9 mouse cellular contexts compared by ENCODE assay signal in the genomic region with DNA sequence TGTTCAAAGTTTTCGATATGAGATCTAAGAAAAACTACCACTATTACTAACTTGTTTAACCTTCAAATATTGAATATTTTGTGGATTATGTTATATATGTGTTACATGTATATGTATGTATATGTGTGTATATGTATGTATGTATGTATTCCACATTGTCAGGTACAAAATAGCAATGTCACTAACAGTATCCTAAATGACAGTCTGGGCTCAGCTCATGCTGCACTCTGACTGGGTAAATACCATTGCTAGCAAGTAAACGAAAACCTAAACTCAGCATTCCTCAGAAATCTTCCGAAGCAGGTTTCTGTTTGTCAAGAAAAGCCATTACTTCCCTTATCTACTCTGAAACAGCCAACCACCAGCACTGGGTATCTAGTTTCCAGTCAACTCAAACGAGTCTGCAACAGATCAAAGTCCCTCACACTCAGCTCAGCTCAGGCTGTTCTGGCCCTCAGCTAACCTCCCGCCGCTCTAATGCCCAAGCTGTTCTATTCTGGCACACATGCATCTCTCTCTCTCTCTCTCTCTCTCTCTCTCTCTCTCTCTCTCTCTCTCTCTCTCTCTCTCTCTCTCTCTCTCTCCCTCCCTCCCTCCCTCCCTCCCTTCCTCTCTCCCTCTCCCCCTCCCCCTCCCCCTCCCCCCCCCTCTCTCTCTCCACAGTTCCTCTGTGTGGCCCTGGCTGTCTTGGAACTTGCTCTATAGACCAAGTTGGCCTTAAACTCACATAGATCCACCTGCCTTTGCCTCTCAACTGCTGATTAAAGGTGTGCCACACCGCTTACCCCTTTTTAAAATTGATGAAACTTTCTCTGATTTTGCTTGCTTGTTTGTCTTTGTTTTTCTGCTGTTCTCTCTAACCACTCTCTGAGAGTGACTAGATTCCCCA. TPM values are rescaled to one million over a fixed set of nuclear protein-coding genes. Genes with fewer than 3 reads are reported as not detected.
DNase-seq lines count a peak whose midpoint lies in the region; ATAC-seq and TF ChIP-seq lines count a peak whose summit lies in the region.
"Had no signal": no experiment of that assay in that cellular context is flagged by ENCODE, and none has a peak within 500 bp of the region (broad histone marks: within the 10 kb centered on the region; RNA-seq: fewer than 3 reads in every experiment).

No protein-coding gene starts in this region.

- peak overlapping the region; percentile 37 for H3K4me2 ChIP-seq in liver, embryonic 11.5 days
- H3K4me2 ChIP-seq: embryonic facial prominence, embryonic 13.5 days had no signal

- peaks cover 0 to 20% of the 10 kb centered on the region in 2 experiments; a peak in 2 of 4 replicates for H3K36me3 ChIP-seq in MEL (ENCODE audit: control insufficient read depth in 1 of 2, insufficient read depth in 2 of 2, low read length in 2 of 2)
- H3K36me3 ChIP-seq in liver, embryonic 11.5 days (ENCODE audit: control insufficient read depth, insufficient read depth, low read length) = no peaks in the 10 kb centered on the region
- H3K36me3 ChIP-seq: embryonic facial prominence, embryonic 13.5 days had no signal

- peak; percentile 4 to 26 for DNase-seq in cerebellum, postnatal 14 days
- no peak for DNase-seq in cerebellum, postnatal 36 days
- peak; percentile 90 for DNase-seq in MEL (ENCODE audit: low read depth, low spot score)
- peak; percentile 22 for DNase-seq in heart, postnatal 4 days
- DNase-seq in liver, embryonic 11.5 days (ENCODE audit: low spot score) = peak; percentile 64
- DNase-seq in left cerebral cortex, adult 18-20 months (ENCODE audit: low spot score in 2 of 2) = no peak
- DNase-seq in frontal cortex, postnatal 14 days (ENCODE audit: low spot score in 2 of 2) = no peak
- DNase-seq in natural killer cell, adult 2 months (ENCODE audit: low spot score in 2 of 2) = no peak

- peak overlapping the region; percentile 37 to 61 for H3K4me3 ChIP-seq in MEL (ENCODE audit: control insufficient read depth in 1 of 2, insufficient read depth in 1 of 2, low read depth in 2 of 2, low read length in 2 of 2)
- no peak overlapping the region for H3K4me3 ChIP-seq in liver, embryonic 11.5 days (ENCODE audit: low read depth, low read length)
- H3K4me3 ChIP-seq: embryonic facial prominence, embryonic 13.5 days had no signal

- 18% methylated on average over 7 of the region's 7 CpGs for WGBS in liver, embryonic 11.5 days

- peaks cover 7 to 12% of the 10 kb centered on the region in 2 experiments for H3K4me1 ChIP-seq in MEL (ENCODE audit: control insufficient read depth in 1 of 2, insufficient read depth in 2 of 2, low read length in 2 of 2)
- peaks cover 14% of the 10 kb centered on the region for H3K4me1 ChIP-seq in liver, embryonic 11.5 days (replicated peaks; ENCODE audit: control insufficient read depth, insufficient read depth, low read length)
- H3K4me1 ChIP-seq: embryonic facial prominence, embryonic 13.5 days had no signal

- H3K9ac ChIP-seq in MEL (ENCODE audit: control insufficient read depth, low read depth, low read length, poor library complexity, severe bottlenecking) = peak overlapping the region; percentile 39
- no peak overlapping the region for H3K9ac ChIP-seq in liver, embryonic 11.5 days (ENCODE audit: low read depth, low read length)
- H3K9ac ChIP-seq: embryonic facial prominence, embryonic 13.5 days had no signal

- H3K9me3 ChIP-seq in MEL (replicated peaks; ENCODE audit: insufficient read depth, low read length) = no peaks in the 10 kb centered on the region
- H3K9me3 ChIP-seq in liver, embryonic 11.5 days (ENCODE audit: control insufficient read depth, low read length) = no peaks in the 10 kb centered on the region
- H3K9me3 ChIP-seq: embryonic facial prominence, embryonic 13.5 days had no signal

- H3K27ac ChIP-seq in MEL (ENCODE audit: control insufficient read depth, low read depth, low read length) = peak overlapping the region; percentile 53
- peak overlapping the region; percentile 28 for H3K27ac ChIP-seq in liver, embryonic 11.5 days (ENCODE audit: low read depth, low read length)
- H3K27ac ChIP-seq: embryonic facial prominence, embryonic 13.5 days had no signal

- no peak for TF ChIP-seq RAD21 in MEL (IDR thresholded peaks at IDR 0.05; ENCODE audit: low read depth, low read length)

- peak; percentile 100 for ATAC-seq in liver, embryonic 11.5 days (replicated peaks; ENCODE audit: low FRiP score)

- 0 out of 4 replicates have a peak, but pooled peaks of 1 of the 2 experiments have one; percentile 24 for TF ChIP-seq POLR2A in MEL (IDR thresholded peaks at IDR 0.05; ENCODE audit: control insufficient read depth in 1 of 2, insufficient read depth in 1 of 2, low read depth in 1 of 2, low read length in 2 of 2, poor library complexity in 1 of 2)

- peak; percentile 91 to 92 for TF ChIP-seq EP300 in MEL (IDR thresholded peaks at IDR 0.05; ENCODE audit: low read depth in 1 of 2, low read length in 2 of 2)

- H3K27me3 ChIP-seq in MEL (ENCODE audit: control insufficient read depth in 1 of 2, insufficient read depth in 2 of 2, low read length in 2 of 2) = no peaks in the 10 kb centered on the region
- no peaks in the 10 kb centered on the region for H3K27me3 ChIP-seq in liver, embryonic 11.5 days (replicated peaks; ENCODE audit: control insufficient read depth, insufficient read depth, low read length)
- H3K27me3 ChIP-seq: embryonic facial prominence, embryonic 13.5 days had no signal

- no peak for TF ChIP-seq CTCF in MEL (IDR thresholded peaks at IDR 0.05 in 2 of 3, conservative IDR thresholded peaks at IDR 0.05 in 1 of 3; ENCODE audit: control insufficient read depth in 1 of 3, insufficient read depth in 1 of 3, low read depth in 2 of 3, low read length in 3 of 3, poor library complexity in 1 of 3, severe bottlenecking in 1 of 3)

- no peaks in the 10 kb centered on the region for H3K79me2 ChIP-seq in MEL (ENCODE audit: control insufficient read depth, insufficient read depth, low read length, poor library complexity)

TF ChIP-seq in MEL, 35 proteins besides CTCF, POLR2A, EP300 and RAD21 (continues in another document):
- TF ChIP-seq MAZ (IDR thresholded peaks at IDR 0.05; ENCODE audit: low read depth, low read length) (peak; percentile 54), MAX (IDR thresholded peaks at IDR 0.05; ENCODE audit: low read length) (peak; percentile 59; the same call in 1 of the 2 replicates), MAFK (IDR thresholded peaks at IDR 0.05; ENCODE audit: borderline replicate concordance, low read depth, low read length) (peak; percentile 73), MXI1 (IDR thresholded peaks at IDR 0.05; ENCODE audit: low read depth, low read length) (peak; percentile 40; the same call in 1 of the 2 replicates), ZC3H11A (IDR thresholded peaks at IDR 0.05; ENCODE audit: low read depth, low read length) (no peak), RCOR1 (IDR thresholded peaks at IDR 0.05; ENCODE audit: low read depth, low read length) (peak; percentile 67), SMC3 (IDR thresholded peaks at IDR 0.05; ENCODE audit: low read depth, low read length) (no peak), E2F4 (IDR thresholded peaks at IDR 0.05; ENCODE audit: borderline replicate concordance, low read depth, low read length) (no peak), JUND (IDR thresholded peaks at IDR 0.05; ENCODE audit: low read depth, low read length) (peak; percentile 68; the same call in 1 of the 2 replicates), ZMIZ1 (IDR thresholded peaks at IDR 0.05; ENCODE audit: low read depth, low read length) (0 out of 2 replicates have a peak, but pooled peaks have one; percentile 35), ELF1 (IDR thresholded peaks at IDR 0.05; ENCODE audit: low read depth, low read length) (no peak), USF1 (IDR thresholded peaks at IDR 0.05; ENCODE audit: low read depth, low read length) (no peak), SIN3A (IDR thresholded peaks at IDR 0.05; ENCODE audit: low read length) (peak; percentile 60), ZKSCAN1 (IDR thresholded peaks at IDR 0.05; ENCODE audit: low read depth, low read length) (no peak), KAT2A (conservative IDR thresholded peaks at IDR 0.05; ENCODE audit: low read depth, low read length) (no peak), NRF1 (IDR thresholded peaks at IDR 0.05; ENCODE audit: insufficient read depth, low read depth, low read length, poor library complexity, severe bottlenecking) (no peak), TAL1 (IDR thresholded peaks at IDR 0.05; ENCODE audit: low read length) (peak; percentile 87), POLR2AphosphoS2 (IDR thresholded peaks at IDR 0.05; ENCODE audit: low read length) (no peak), GABPA (IDR thresholded peaks at IDR 0.05; ENCODE audit: low read depth, low read length) (no peak), GATA1 (IDR thresholded peaks at IDR 0.05; ENCODE audit: low read depth, low read length) (peak; percentile 95), UBTF (IDR thresholded peaks at IDR 0.05; ENCODE audit: borderline replicate concordance, insufficient read depth, low read depth, low read length) (no peak), ZNF384 (IDR thresholded peaks at IDR 0.05; ENCODE audit: low read depth, low read length) (no peak), MYC (IDR thresholded peaks at IDR 0.05; ENCODE audit: low read depth, low read length) (0 out of 2 replicates have a peak, but pooled peaks have one; percentile 50), USF2 (IDR thresholded peaks at IDR 0.05; ENCODE audit: borderline replicate concordance in 1 of 2, insufficient read depth in 1 of 2, low read depth in 1 of 2, low read length in 2 of 2) (no peak), ETS1 (IDR thresholded peaks at IDR 0.05; ENCODE audit: low read depth, low read length) (peak; percentile 77), CHD2 (IDR thresholded peaks at IDR 0.05; ENCODE audit: low read length) (no peak), POLR2AphosphoS5 (IDR thresholded peaks at IDR 0.05; ENCODE audit: borderline replicate concordance, low read depth, low read length) (no peak), BHLHE40 (IDR thresholded peaks at IDR 0.05; ENCODE audit: borderline replicate concordance, low read depth, low read length) (no peak), NELFE (IDR thresholded peaks at IDR 0.05; ENCODE audit: low read depth, low read length) (no peak), MYB (IDR thresholded peaks at IDR 0.05; ENCODE audit: low read depth, low read length) (peak; percentile 78), TBP (IDR thresholded peaks at IDR 0.05; ENCODE audit: low read depth, low read length) (peak; percentile 50; the same call in 1 of the 2 replicates), TCF12 (IDR thresholded peaks at IDR 0.05; ENCODE audit: low read depth, low read length) (peak; percentile 91)

RNA-seq across cellular contexts. Expression of a gene that starts 9.5 kb away (rescaled TPM):
- 56.9 and 59.8 TPM in 2 replicates for total RNA-seq in MEL (2012; rRNA removed)
- polyA plus RNA-seq in MEL (2012; ENCODE audit: insufficient read depth in 1 of 2, insufficient read length in 2 of 2, low read depth in 1 of 2, low replicate concordance in 2 of 2, missing spikeins in 1 of 2) = 100 to 1,000 TPM in 1 of 2 experiments, 10 to 100 TPM in 1; 40.7 to 215 TPM
- total RNA-seq in heart, postnatal 4 days (2021) = 10 to 100 TPM; 36.7 to 39.2 TPM
- 185 and 227 TPM in 2 replicates for polyA plus RNA-seq in liver, embryonic 11.5 days (2014; fragmentation: Nextera tagmentation; extraction: Ambion mirVana)
- 1 to 10 TPM; 7.6 to 8.2 TPM for total RNA-seq in left cerebral cortex, adult 18-20 months (2021)

Comparison
In these comparisons a context has a peak if more than half of its experiments do, and no peak if none do; other contexts are left out.
1. DNase-seq: peak in cerebellum, postnatal 14 days (2 of 2), MEL (single experiment), heart, postnatal 4 days (single experiment) and liver, embryonic 11.5 days (single experiment); none in cerebellum, postnatal 36 days (0 of 2), left cerebral cortex, adult 18-20 months (0 of 2), frontal cortex, postnatal 14 days (0 of 2) and natural killer cell, adult 2 months (0 of 2).